Mouse (Mus musculus): ENCODE data around the gene Camk2d. TPM values are rescaled to one million over a fixed set of nuclear protein-coding genes. Genes with fewer than 3 reads are reported as not detected.

The Camk2d gene
- polyA plus RNA-seq, 1 experiment from 2014 or later = 42.6 TPM

- 5% methylated on average over 5 of the region's 5 CpGs for WGBS
- H3K9ac ChIP-seq (ENCODE audit: low read depth, low read length) = peak overlapping the region; percentile 84
- ATAC-seq = no peak
- no peaks in the 10 kb centered on the region for H3K27me3 ChIP-seq (replicated peaks; ENCODE audit: control insufficient read depth, insufficient read depth, low read length)
- H3K4me1 ChIP-seq (replicated peaks; ENCODE audit: control insufficient read depth, insufficient read depth, low read length) = no peaks in the 10 kb centered on the region
- H3K27ac ChIP-seq (ENCODE audit: low read depth, low read length) = peak overlapping the region; percentile 99; the same call in 1 of the 2 replicates
- no peaks in the 10 kb centered on the region for H3K9me3 ChIP-seq (ENCODE audit: control insufficient read depth)
- TF ChIP-seq CTCF (IDR thresholded peaks at IDR 0.05; ENCODE audit: low read depth) = no peak
- peak overlapping the region; percentile 68 for H3K4me3 ChIP-seq (ENCODE audit: low read depth, low read length)
- peak overlapping the region; percentile 87 for H3K4me2 ChIP-seq (replicated peaks; ENCODE audit: low read depth)
- H3K36me3 ChIP-seq (ENCODE audit: control insufficient read depth, insufficient read depth) = peaks cover 8% of the 10 kb centered on the region
Measured at GRCm38 (mm10) chr3:126598329-126598676, 2.2 kb downstream of the Camk2d start.

GRCm38 (mm10) chr3:126598881-126599280 is 2.8 kb downstream of the Camk2d start:
- 66% methylated on average over 3 of the region's 3 CpGs for WGBS

GRCm38 (mm10) chr3:126599335-126599734 is 3.2 kb downstream of the Camk2d start:
- no peaks in the 10 kb centered on the region for H3K27me3 ChIP-seq (replicated peaks; ENCODE audit: control insufficient read depth, insufficient read depth, low read length)
- no peak overlapping the region for H3K4me2 ChIP-seq (replicated peaks; ENCODE audit: low read depth)
- H3K4me1 ChIP-seq (replicated peaks; ENCODE audit: control insufficient read depth, insufficient read depth, low read length) = no peaks in the 10 kb centered on the region
- peaks cover 8% of the 10 kb centered on the region for H3K36me3 ChIP-seq (ENCODE audit: control insufficient read depth, insufficient read depth)
- ATAC-seq = no peak
- 68% methylated on average over 2 of the region's 2 CpGs for WGBS
- no peak overlapping the region for H3K4me3 ChIP-seq (ENCODE audit: low read depth, low read length)
- no peaks in the 10 kb centered on the region for H3K9me3 ChIP-seq (ENCODE audit: control insufficient read depth)
- TF ChIP-seq CTCF (IDR thresholded peaks at IDR 0.05; ENCODE audit: low read depth) = no peak
- no peak overlapping the region for H3K9ac ChIP-seq (ENCODE audit: low read depth, low read length)
- no peak overlapping the region for H3K27ac ChIP-seq (ENCODE audit: low read depth, low read length)

More at GRCm38 (mm10) chr3:126598881-126599280, 2.8 kb downstream of the Camk2d start:
- Histone ChIP-seq H3K36me3 (ENCODE audit: control insufficient read depth, insufficient read depth) (peaks cover 8% of the 10 kb centered on the region), H3K9me3 (ENCODE audit: control insufficient read depth) (no peaks in the 10 kb centered on the region), H3K27me3 (replicated peaks; ENCODE audit: control insufficient read depth, insufficient read depth, low read length) (no peaks in the 10 kb centered on the region), H3K4me3 (ENCODE audit: low read depth, low read length) (peak overlapping the region; percentile 68; the same call in 1 of the 2 replicates), H3K4me2 (replicated peaks; ENCODE audit: low read depth) (peak overlapping the region; percentile 87), H3K9ac (ENCODE audit: low read depth, low read length) (no peak overlapping the region), H3K4me1 (replicated peaks; ENCODE audit: control insufficient read depth, insufficient read depth, low read length) (no peaks in the 10 kb centered on the region), H3K27ac (ENCODE audit: low read depth, low read length) (no peak overlapping the region)
- no peak for TF ChIP-seq CTCF (IDR thresholded peaks at IDR 0.05; ENCODE audit: low read depth)
- no peak for ATAC-seq

DNA sequence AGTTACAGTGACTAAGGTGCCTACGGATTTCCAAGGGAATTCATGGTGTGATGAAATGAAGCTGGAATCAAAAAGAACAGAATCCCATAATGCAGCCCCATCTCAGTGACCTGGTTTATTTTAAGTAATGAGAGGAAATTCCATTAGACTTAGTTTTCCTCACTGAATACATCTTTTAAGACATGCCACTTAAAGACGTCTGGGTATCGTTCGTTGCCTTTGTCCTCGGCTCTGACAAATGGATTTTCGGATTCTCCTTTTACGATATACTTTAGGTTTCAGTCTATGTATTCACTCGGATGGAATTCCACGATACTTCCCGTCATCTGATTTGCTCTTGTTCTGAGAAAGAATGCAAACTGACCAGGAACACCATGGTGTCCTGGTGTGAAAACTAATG is 3.8 kb downstream of the Camk2d start:
- no peaks in the 10 kb centered on the region for H3K4me1 ChIP-seq (replicated peaks; ENCODE audit: control insufficient read depth, insufficient read depth, low read length)
- WGBS = 68% methylated on average over 10 of the region's 10 CpGs
- no peak for TF ChIP-seq CTCF (IDR thresholded peaks at IDR 0.05; ENCODE audit: low read depth)

GRCm38 (mm10) chr3:126602772-126603171 is 6.7 kb downstream of the Camk2d start:
- Histone ChIP-seq H3K9me3 (ENCODE audit: control insufficient read depth) (no peaks in the 10 kb centered on the region), H3K36me3 (ENCODE audit: control insufficient read depth, insufficient read depth) (peaks cover 13% of the 10 kb centered on the region), H3K27ac (ENCODE audit: low read depth, low read length) (no peak overlapping the region), H3K4me2 (replicated peaks; ENCODE audit: low read depth) (no peak overlapping the region), H3K4me1 (replicated peaks; ENCODE audit: control insufficient read depth, insufficient read depth, low read length) (peaks cover 5% of the 10 kb centered on the region), H3K4me3 (ENCODE audit: low read depth, low read length) (no peak overlapping the region), H3K27me3 (replicated peaks; ENCODE audit: control insufficient read depth, insufficient read depth, low read length) (no peaks in the 10 kb centered on the region), H3K9ac (ENCODE audit: low read depth, low read length) (no peak overlapping the region)
- WGBS = 67% methylated on average over 11 of the region's 11 CpGs
- TF ChIP-seq CTCF (IDR thresholded peaks at IDR 0.05; ENCODE audit: low read depth) = no peak
- ATAC-seq = no peak

More for the DNA sequence above, 3.8 kb downstream of the Camk2d start:
- H3K4me2 ChIP-seq (replicated peaks; ENCODE audit: low read depth) = no peak overlapping the region
- no peaks in the 10 kb centered on the region for H3K9me3 ChIP-seq (ENCODE audit: control insufficient read depth)
- no peak overlapping the region for H3K4me3 ChIP-seq (ENCODE audit: low read depth, low read length)
- H3K27me3 ChIP-seq (replicated peaks; ENCODE audit: control insufficient read depth, insufficient read depth, low read length) = no peaks in the 10 kb centered on the region
- H3K36me3 ChIP-seq (ENCODE audit: control insufficient read depth, insufficient read depth) = peaks cover 8% of the 10 kb centered on the region
- no peak overlapping the region for H3K9ac ChIP-seq (ENCODE audit: low read depth, low read length)
- H3K27ac ChIP-seq (ENCODE audit: low read depth, low read length) = no peak overlapping the region
- ATAC-seq = no peak

DNA sequence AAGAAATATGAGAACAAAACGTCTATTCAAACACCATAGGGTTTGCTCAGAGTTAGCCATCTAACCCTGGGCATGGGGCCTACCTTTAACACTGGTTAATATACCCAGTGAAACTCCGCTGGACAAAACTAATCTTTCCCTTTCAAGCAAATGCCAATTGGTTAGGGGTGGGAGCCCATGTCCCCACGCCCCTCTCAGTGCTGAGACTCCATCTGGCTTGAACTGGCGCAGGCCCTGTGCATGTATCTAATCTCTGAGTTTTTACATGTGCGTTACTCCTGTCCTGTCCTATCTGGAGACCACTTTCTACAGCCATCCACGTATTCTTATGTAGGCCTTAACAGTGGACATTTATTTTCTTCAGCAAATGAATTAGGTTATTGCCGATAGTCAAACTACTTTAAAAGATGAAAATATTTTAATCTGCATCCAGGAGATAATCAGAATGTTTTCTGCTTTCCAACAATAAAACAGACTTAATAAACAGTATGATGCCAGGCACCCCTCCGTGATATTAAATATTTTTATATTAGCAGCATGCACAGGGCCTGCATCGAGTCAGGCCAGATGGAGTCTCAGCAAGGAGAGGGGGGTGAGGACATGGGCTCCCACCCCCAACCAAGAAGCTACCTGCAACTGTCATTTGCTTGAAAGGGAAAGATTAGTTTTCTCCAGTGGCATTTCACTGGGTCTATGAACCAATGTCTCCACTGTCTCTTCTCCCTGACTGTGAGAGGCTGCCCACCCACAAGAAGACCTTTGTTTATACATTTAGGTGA is 8.7 kb downstream of the Camk2d start:
- H3K4me2 ChIP-seq (replicated peaks; ENCODE audit: low read depth) = no peak overlapping the region
- peaks cover 10% of the 10 kb centered on the region for H3K4me1 ChIP-seq (replicated peaks; ENCODE audit: control insufficient read depth, insufficient read depth, low read length)
- H3K9me3 ChIP-seq (ENCODE audit: control insufficient read depth) = no peaks in the 10 kb centered on the region
- H3K27ac ChIP-seq (ENCODE audit: low read depth, low read length) = no peak overlapping the region
- WGBS = 89% methylated on average over 9 of the region's 9 CpGs
- H3K36me3 ChIP-seq (ENCODE audit: control insufficient read depth, insufficient read depth) = peaks cover 13% of the 10 kb centered on the region
- H3K4me3 ChIP-seq (ENCODE audit: low read depth, low read length) = no peak overlapping the region
- no peak overlapping the region for H3K9ac ChIP-seq (ENCODE audit: low read depth, low read length)
- H3K27me3 ChIP-seq (replicated peaks; ENCODE audit: control insufficient read depth, insufficient read depth, low read length) = no peaks in the 10 kb centered on the region
- TF ChIP-seq CTCF (IDR thresholded peaks at IDR 0.05; ENCODE audit: low read depth) = no peak
- ATAC-seq = no peak

All from intestine, postnatal 0 days (tissue).